Mouse (Mus musculus) lung, embryonic 14.5 days (tissue): ENCODE data around the gene Gm10318. TPM values are rescaled to one million over a fixed set of nuclear protein-coding genes. Genes with fewer than 3 reads are reported as not detected.

Experiments
- ATAC-seq: fragments of 200-750 bp; cut with Nextera tagmentation; 2 replicates; pipeline ENCODE4 v1.8.0; 2017; ENCODE audit warnings: mild to moderate bottlenecking, moderate TSS enrichment, moderate library complexity; ENCODE audit not compliant: insufficient read depth
- DNase-seq: peaks from one replicate; pipeline ENCODE4 v3.0.0-alpha.2; 2015
- H3K27ac ChIP-seq: fragments of 300-500 bp; sonication (generic); 2 replicates; pipeline ENCODE4 v1.5.1; 2014; ENCODE audit warnings: low read depth, mild to moderate bottlenecking, moderate library complexity
- H3K27me3 ChIP-seq: fragments of 300-500 bp; sonication (generic); 2 replicates; pipeline ENCODE4 v1.6.1; 2014; ENCODE audit warnings: low read length, control low read depth; ENCODE audit not compliant: insufficient read depth
- H3K36me3 ChIP-seq: fragments of 300-500 bp; sonication (generic); 2 replicates; pipeline ENCODE4 v1.6.1; 2014; ENCODE audit warnings: control low read depth; ENCODE audit not compliant: insufficient read depth
- H3K4me1 ChIP-seq: fragments of 300-500 bp; sonication (generic); 2 replicates; pipeline ENCODE4 v1.6.1; 2014; ENCODE audit warnings: antibody characterized with exemption, control low read depth; ENCODE audit not compliant: insufficient read depth
- H3K4me2 ChIP-seq: fragments of 300-500 bp; sonication (generic); 2 replicates; pipeline ENCODE4 v1.6.1; 2014; ENCODE audit warnings: mild to moderate bottlenecking
- H3K4me3 ChIP-seq: fragments of 300-500 bp; sonication (generic); 2 replicates; pipeline ENCODE4 v1.5.1; 2014; ENCODE audit warnings: low read depth, low read length
- H3K9ac ChIP-seq: fragments of 300-500 bp; sonication (generic); 2 replicates; pipeline ENCODE4 v1.6.1; 2014
- H3K9me3 ChIP-seq: fragments of 300-500 bp; sonication (generic); 2 replicates; pipeline ENCODE4 v1.6.1; 2016; ENCODE audit warnings: low read depth, low read length, control low read depth
- CTCF ChIP-seq: IDR thresholded peaks from 2 replicates; pipeline ENCODE4 v1.5.1; 2016; ENCODE audit warnings: antibody characterized with exemption, low read depth
- WGBS: fragments of 180-500 bp; shearing (Covaris S2); extraction: QIAGEN DNeasy Blood & Tissue Kit; methylation state at CpG from one replicate; pipeline ENCODE4 v1.1.7; 2014; 5-methylcytosine and 5-hydroxymethylcytosine counted together
- polyA plus RNA-seq: library from polyadenylated mRNA; unstranded; fragments of >200 nt; fragmentation: Nextera tagmentation; extraction: Ambion mirVana; gene quantifications from 2 replicates; pipeline ENCODE4 v1.2.1, GENCODE M21; 2014

The Gm10318 gene
- not detected in 2 replicates for polyA plus RNA-seq

GRCm38 (mm10) chr10:77852559-77852958 lies at the start of gene Gm10318:
Gm10318 (plus strand) TSS chr10:77852859.
- no peak for TF ChIP-seq CTCF
- H3K9ac ChIP-seq: no peak within 1 kb of the TSS

GRCm38 (mm10) chr10:77804095-77804494 lies 48.6 kb upstream of the Gm10318 start:
- WGBS: 32% methylated on average over 3 of the region's 3 CpGs
- ATAC-seq: no peak

More at GRCm38 (mm10) chr10:77852559-77852958, at the start of gene Gm10318:
- Histone ChIP-seq H3K4me3 (no peak within 1 kb of the TSS), H3K4me1 (no peaks in the 10 kb centered on the region), H3K27me3 (no peaks in the 10 kb centered on the region), H3K27ac (no peak within 1 kb of the TSS), H3K9me3 (no peaks in the 10 kb centered on the region), H3K36me3 (no peaks in the 10 kb centered on the region), H3K4me2 (no peak within 1 kb of the TSS)
- DNase-seq (no peak), ATAC-seq (no peak)
- 56% methylated on average over 9 of the region's 9 CpGs for WGBS

GRCm38 (mm10) chr10:77811743-77812142 lies 40.9 kb upstream of the Gm10318 start, which contains the start of gene Gm9507:
Gm9507 (minus strand) TSS chr10:77811843.
- TF ChIP-seq CTCF: no peak
- H3K36me3 ChIP-seq: no peaks in the 10 kb centered on the region
- H3K4me1 ChIP-seq: no peaks in the 10 kb centered on the region
- no peak within 1 kb of the TSS for H3K4me2 ChIP-seq
- no peaks in the 10 kb centered on the region for H3K9me3 ChIP-seq
- 64% methylated on average over 5 of the region's 5 CpGs for WGBS
- no peak for ATAC-seq
- H3K27me3 ChIP-seq: no peaks in the 10 kb centered on the region
- no peak within 1 kb of the TSS for H3K9ac ChIP-seq
- no peak within 1 kb of the TSS for H3K27ac ChIP-seq
- no peak within 1 kb of the TSS for H3K4me3 ChIP-seq
- no peak for DNase-seq

More at GRCm38 (mm10) chr10:77804095-77804494, 48.6 kb upstream of the Gm10318 start:
- no peak overlapping the region for H3K4me2 ChIP-seq
- no peak overlapping the region for H3K4me3 ChIP-seq
- H3K27ac ChIP-seq: no peak overlapping the region
- no peaks in the 10 kb centered on the region for H3K27me3 ChIP-seq
- DNase-seq: peak; percentile 35
- no peak overlapping the region for H3K9ac ChIP-seq
- no peaks in the 10 kb centered on the region for H3K4me1 ChIP-seq
- no peak for TF ChIP-seq CTCF
- H3K36me3 ChIP-seq: no peaks in the 10 kb centered on the region
- H3K9me3 ChIP-seq: no peaks in the 10 kb centered on the region

GRCm38 (mm10) chr10:77814382-77814781 lies 38.3 kb upstream of the Gm10318 start, which contains the start of gene Gm2696:
Gm2696 (plus strand) TSS chr10:77814682.
- Histone ChIP-seq H3K9ac (no peak within 1 kb of the TSS), H3K4me2 (no peak within 1 kb of the TSS), H3K9me3 (no peaks in the 10 kb centered on the region), H3K27me3 (no peaks in the 10 kb centered on the region), H3K4me1 (no peaks in the 10 kb centered on the region), H3K36me3 (no peaks in the 10 kb centered on the region), H3K4me3 (no peak within 1 kb of the TSS), H3K27ac (no peak within 1 kb of the TSS)
- 24% methylated on average over 4 of the region's 4 CpGs for WGBS
- TF ChIP-seq CTCF: no peak
- DNase-seq (no peak), ATAC-seq (no peak)

- no peak overlapping the region for H3K27ac ChIP-seq
- H3K9me3 ChIP-seq: no peaks in the 10 kb centered on the region
- DNase-seq (peak; percentile 42), ATAC-seq (no peak)
- H3K4me3 ChIP-seq: no peak overlapping the region
- peak; percentile 76 for TF ChIP-seq CTCF
- no peaks in the 10 kb centered on the region for H3K27me3 ChIP-seq
- no peak overlapping the region for H3K4me2 ChIP-seq
- no peaks in the 10 kb centered on the region for H3K36me3 ChIP-seq
- WGBS: 25% methylated on average over 5 of the region's 5 CpGs
- H3K9ac ChIP-seq: no peak overlapping the region
- H3K4me1 ChIP-seq: no peaks in the 10 kb centered on the region
These were observed 37.1 kb upstream of the Gm10318 start for GRCm38 (mm10) chr10:77815514-77815913.

GRCm38 (mm10) chr10:77818523-77818922 lies 34.1 kb upstream of the Gm10318 start:
- Histone ChIP-seq H3K9ac (no peak overlapping the region), H3K4me2 (no peak overlapping the region), H3K36me3 (no peaks in the 10 kb centered on the region), H3K4me3 (no peak overlapping the region), H3K27me3 (no peaks in the 10 kb centered on the region), H3K4me1 (no peaks in the 10 kb centered on the region), H3K9me3 (no peaks in the 10 kb centered on the region), H3K27ac (no peak overlapping the region)
- ATAC-seq (no peak), DNase-seq (no peak)
- TF ChIP-seq CTCF: no peak
- 93% methylated on average over 4 of the region's 4 CpGs for WGBS

GRCm38 (mm10) chr10:77819203-77819602 lies 33.5 kb upstream of the Gm10318 start:
- ATAC-seq (no peak), DNase-seq (no peak)
- WGBS: 27% methylated on average over 4 of the region's 4 CpGs
- no peaks in the 10 kb centered on the region for H3K27me3 ChIP-seq
- no peaks in the 10 kb centered on the region for H3K9me3 ChIP-seq
- no peaks in the 10 kb centered on the region for H3K4me1 ChIP-seq
- no peak overlapping the region for H3K4me2 ChIP-seq
- no peak for TF ChIP-seq CTCF
- no peak overlapping the region for H3K27ac ChIP-seq
- H3K9ac ChIP-seq: no peak overlapping the region
- H3K36me3 ChIP-seq: no peaks in the 10 kb centered on the region
- no peak overlapping the region for H3K4me3 ChIP-seq

- ATAC-seq: peak; percentile 54; the same call in 1 of the 2 replicates
- no peak for TF ChIP-seq CTCF
These were observed 25.7 kb upstream of the Gm10318 start, which contains the start of gene Krtap10-4 for GRCm38 (mm10) chr10:77826951-77827350. Krtap10-4 (minus strand) TSS chr10:77827095.

More at GRCm38 (mm10) chr10:77826951-77827350, 25.7 kb upstream of the Gm10318 start, which contains the start of gene Krtap10-4:
- no peaks in the 10 kb centered on the region for H3K4me1 ChIP-seq
- no peak within 1 kb of the TSS for H3K4me3 ChIP-seq
- no peaks in the 10 kb centered on the region for H3K9me3 ChIP-seq
- no peaks in the 10 kb centered on the region for H3K36me3 ChIP-seq
- no peak within 1 kb of the TSS for H3K4me2 ChIP-seq
- H3K9ac ChIP-seq: no peak within 1 kb of the TSS
- WGBS: 46% methylated on average over 6 of the region's 6 CpGs
- peak; percentile 31 for DNase-seq
- no peak within 1 kb of the TSS for H3K27ac ChIP-seq
- H3K27me3 ChIP-seq: no peaks in the 10 kb centered on the region
